Mouse (Mus musculus): ENCODE measurements at regions not wholly inside any gene's neighbourhood (a gene's known extent, or its start where the extent isn't known, plus 50 kb on each side); places are given as distances from the start of the nearest gene placed in this dataset.

DNA sequence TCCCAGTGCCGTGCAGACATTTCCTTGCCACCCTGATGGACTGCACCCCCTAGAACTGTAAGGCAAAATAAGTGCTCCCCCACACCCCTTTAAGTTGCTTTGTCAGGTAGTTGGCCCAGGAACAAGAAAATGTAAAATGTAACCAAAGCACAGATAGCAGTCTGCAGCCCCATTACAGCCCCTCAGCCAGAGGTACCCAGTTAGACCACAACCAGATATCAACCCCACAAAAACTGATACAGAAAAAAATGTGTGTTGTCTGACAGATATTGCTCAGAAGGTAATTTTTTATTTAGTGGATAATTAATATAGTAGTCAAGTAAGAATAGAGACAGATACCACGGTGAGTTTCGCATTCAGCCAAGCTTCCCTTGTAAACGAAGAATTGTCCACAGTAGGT, 133.5 kb upstream of the Sesn3 start:
- WGBS, result 92% methylated on average over 4 of the region's 4 CpGs
- Histone ChIP-seq H3K4me3 (replicated peaks; ENCODE audit: extremely low read depth, low read depth, low read length) (no peak overlapping the region), H3K4me1 (ENCODE audit: control insufficient read depth, insufficient read depth, low read length) (no peaks in the 10 kb centered on the region)
- TF ChIP-seq CTCF (IDR thresholded peaks at IDR 0.05; ENCODE audit: insufficient read depth, low read length) (no peak), POLR2A (IDR thresholded peaks at IDR 0.05; ENCODE audit: borderline replicate concordance, extremely low read depth, low read depth, low read length) (no peak)
- no peak for DNase-seq

DNA sequence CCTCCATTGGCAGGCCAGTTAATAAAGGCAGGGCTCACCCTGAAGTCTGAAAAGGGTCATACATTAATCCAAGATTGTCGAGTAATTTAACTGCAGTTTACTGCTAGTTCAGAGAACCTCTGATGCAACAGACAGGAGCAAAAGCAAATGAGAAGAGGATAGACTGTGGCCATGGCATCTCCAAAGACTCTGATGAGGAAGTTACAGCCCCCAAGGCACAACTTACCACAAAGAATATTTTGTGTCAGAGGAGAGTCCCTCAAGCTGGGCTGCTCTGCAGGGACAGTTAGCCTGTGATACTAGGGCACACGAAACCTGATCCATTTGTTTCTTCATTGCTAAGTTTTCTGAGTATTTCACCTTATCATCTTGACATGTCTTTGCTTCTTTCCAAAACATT, 130.9 kb upstream of the Sesn3 start:
- TF ChIP-seq POLR2A (IDR thresholded peaks at IDR 0.05; ENCODE audit: borderline replicate concordance, extremely low read depth, low read depth, low read length) (no peak), CTCF (IDR thresholded peaks at IDR 0.05; ENCODE audit: insufficient read depth, low read length) (no peak)
- Histone ChIP-seq H3K4me1 (ENCODE audit: control insufficient read depth, insufficient read depth, low read length) (no peaks in the 10 kb centered on the region), H3K4me3 (replicated peaks; ENCODE audit: extremely low read depth, low read depth, low read length) (no peak overlapping the region)
- WGBS, result 53% methylated on average over 2 of the region's 2 CpGs
- DNase-seq, result no peak

DNA sequence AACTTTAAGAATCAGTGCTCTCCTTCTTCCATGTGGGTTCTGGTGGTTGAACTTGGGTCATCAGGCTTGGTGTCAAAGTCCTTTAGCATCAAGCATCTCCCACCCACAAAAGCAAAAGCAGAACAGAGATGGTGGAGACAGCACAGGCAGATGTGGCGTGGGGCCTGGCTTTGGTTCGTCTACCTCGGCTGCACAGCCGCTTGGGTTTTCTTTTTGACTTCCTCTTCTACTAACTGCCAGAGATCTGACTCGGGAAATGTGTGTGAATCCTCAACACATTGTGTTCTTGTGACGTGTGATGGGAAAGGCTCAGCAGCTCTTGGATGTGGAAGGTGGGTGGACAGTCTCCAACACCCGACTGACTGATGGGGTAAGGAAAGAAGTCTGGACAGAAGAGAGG, 127.8 kb upstream of the Sesn3 start:
- TF ChIP-seq POLR2A (IDR thresholded peaks at IDR 0.05; ENCODE audit: borderline replicate concordance, extremely low read depth, low read depth, low read length), result no peak
- Histone ChIP-seq H3K4me3 (replicated peaks; ENCODE audit: extremely low read depth, low read depth, low read length) (no peak overlapping the region), H3K4me1 (ENCODE audit: control insufficient read depth, insufficient read depth, low read length) (no peaks in the 10 kb centered on the region)
- 57% methylated on average over 7 of the region's 7 CpGs for WGBS
- DNase-seq, result no peak

DNA sequence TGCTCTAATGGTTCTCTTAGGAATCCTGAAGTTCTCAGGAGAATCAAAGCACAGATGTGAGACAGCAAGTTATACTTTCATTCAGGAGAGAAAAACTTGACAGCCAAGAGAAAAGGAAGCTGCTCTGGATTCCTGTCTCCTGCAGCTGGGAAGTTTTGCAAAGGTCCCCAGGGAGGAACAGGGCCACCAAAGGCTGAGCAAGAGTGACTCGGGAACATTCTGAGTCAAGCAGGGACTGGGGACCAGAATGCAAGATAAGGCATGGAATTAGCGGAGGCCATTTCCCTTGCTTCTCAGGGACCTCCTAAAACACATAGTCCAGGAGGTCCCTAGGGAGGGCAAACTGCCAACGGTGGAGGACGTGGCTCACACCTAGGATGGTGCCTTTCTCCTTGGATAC, 127.1 kb upstream of the Sesn3 start:
- TF ChIP-seq CTCF (IDR thresholded peaks at IDR 0.05; ENCODE audit: insufficient read depth, low read length) (no peak), POLR2A (IDR thresholded peaks at IDR 0.05; ENCODE audit: borderline replicate concordance, extremely low read depth, low read depth, low read length) (no peak)
- no peak overlapping the region for H3K4me3 ChIP-seq (replicated peaks; ENCODE audit: extremely low read depth, low read depth, low read length)
- DNase-seq, result no peak
- WGBS, result 59% methylated on average over 4 of the region's 4 CpGs
- no peaks in the 10 kb centered on the region for H3K4me1 ChIP-seq (ENCODE audit: control insufficient read depth, insufficient read depth, low read length)

DNA sequence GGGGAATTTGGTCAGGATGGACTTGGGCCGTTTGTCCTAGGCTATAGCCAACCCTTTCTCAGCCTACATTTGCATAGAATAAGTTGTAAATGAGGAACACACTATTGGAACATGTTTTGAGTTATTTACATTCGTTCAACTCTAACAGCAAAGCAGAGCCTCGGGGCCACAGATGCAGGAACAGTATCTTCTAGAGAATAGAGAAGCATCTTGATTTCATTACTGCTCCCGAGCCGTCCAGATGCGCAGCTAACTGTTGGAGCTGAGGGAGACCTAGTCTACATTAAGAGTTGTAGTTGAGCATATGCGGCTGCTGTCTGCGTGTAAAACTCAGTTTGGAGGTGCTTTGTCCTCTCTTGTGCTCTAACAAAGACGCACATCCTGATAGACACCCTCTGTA, 124.6 kb upstream of the Sesn3 start:
- DNase-seq, result no peak
- Histone ChIP-seq H3K4me1 (ENCODE audit: control insufficient read depth, insufficient read depth, low read length) (no peaks in the 10 kb centered on the region), H3K4me3 (replicated peaks; ENCODE audit: extremely low read depth, low read depth, low read length) (no peak overlapping the region)
- TF ChIP-seq CTCF (IDR thresholded peaks at IDR 0.05; ENCODE audit: insufficient read depth, low read length) (no peak), POLR2A (IDR thresholded peaks at IDR 0.05; ENCODE audit: borderline replicate concordance, extremely low read depth, low read depth, low read length) (no peak)
- 88% methylated on average over 9 of the region's 9 CpGs for WGBS

DNA sequence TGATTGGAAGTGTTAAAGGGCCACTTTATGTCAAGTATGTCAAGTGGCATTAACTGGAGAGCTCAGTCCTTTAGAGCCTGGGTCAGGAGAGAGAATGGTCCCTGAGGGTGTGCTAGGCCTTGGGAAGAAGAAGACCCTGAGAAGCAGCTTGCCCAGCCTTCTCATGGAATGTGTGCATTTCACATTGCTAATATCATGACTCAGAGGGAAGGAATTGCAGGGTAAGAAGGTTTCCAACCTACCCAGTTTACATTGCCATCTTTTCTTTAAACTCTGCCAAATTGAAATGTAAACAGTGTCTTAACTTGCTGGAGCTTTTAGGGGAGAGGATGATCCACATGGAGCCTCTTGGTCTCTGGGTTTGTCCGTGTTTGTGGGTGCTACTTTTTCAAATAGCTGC, 117.9 kb upstream of the Sesn3 start:
- 48% methylated on average over 1 of the region's 1 CpGs for WGBS
- Histone ChIP-seq H3K4me3 (replicated peaks; ENCODE audit: extremely low read depth, low read depth, low read length) (no peak overlapping the region), H3K4me1 (ENCODE audit: control insufficient read depth, insufficient read depth, low read length) (no peaks in the 10 kb centered on the region)
- TF ChIP-seq CTCF (IDR thresholded peaks at IDR 0.05; ENCODE audit: insufficient read depth, low read length) (no peak), POLR2A (IDR thresholded peaks at IDR 0.05; ENCODE audit: borderline replicate concordance, extremely low read depth, low read depth, low read length) (no peak)
- no peak for DNase-seq

DNA sequence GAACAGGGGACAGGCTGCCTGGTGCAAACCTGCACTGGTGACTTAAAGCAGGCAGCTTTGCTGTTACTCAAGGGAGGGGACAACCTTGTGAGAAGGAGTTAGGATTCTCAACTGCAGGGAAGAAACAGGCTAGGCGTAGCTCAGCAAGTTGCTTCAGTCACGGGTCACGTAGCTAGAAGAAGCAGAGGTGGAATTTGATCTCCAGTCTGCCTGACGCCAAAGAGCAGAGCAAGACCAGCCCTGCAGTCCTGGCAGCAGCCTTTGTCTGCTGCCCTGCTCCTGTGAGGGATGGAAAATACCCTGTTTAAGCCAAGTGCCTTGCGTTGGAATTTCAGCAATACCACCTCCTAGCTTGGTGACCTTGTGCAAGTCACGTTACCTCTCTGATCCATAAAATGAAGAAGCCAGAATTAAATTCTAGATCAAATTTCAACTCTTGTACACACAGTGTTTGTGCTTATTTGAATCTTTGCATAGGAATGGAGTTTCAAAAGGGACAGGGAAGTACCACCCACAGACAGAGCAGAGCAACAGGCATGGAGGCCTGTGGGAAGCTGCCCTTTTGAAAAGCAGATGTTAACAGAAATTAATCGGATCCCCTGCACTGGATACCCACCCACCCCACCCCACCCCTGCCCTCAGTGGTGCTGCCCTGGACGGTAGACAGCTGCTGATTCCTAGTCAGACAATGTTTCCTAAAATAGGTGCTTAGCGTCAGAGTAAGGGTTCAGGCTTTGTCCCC, 116.6 kb upstream of the Sesn3 start:
- Histone ChIP-seq H3K4me1 (ENCODE audit: control insufficient read depth, insufficient read depth, low read length) (no peaks in the 10 kb centered on the region), H3K4me3 (replicated peaks; ENCODE audit: extremely low read depth, low read depth, low read length) (no peak overlapping the region)
- WGBS, result 55% methylated on average over 9 of the region's 9 CpGs
- no peak for DNase-seq
- no peak for TF ChIP-seq POLR2A (IDR thresholded peaks at IDR 0.05; ENCODE audit: borderline replicate concordance, extremely low read depth, low read depth, low read length)
- no peak for TF ChIP-seq CTCF (IDR thresholded peaks at IDR 0.05; ENCODE audit: insufficient read depth, low read length)

DNA sequence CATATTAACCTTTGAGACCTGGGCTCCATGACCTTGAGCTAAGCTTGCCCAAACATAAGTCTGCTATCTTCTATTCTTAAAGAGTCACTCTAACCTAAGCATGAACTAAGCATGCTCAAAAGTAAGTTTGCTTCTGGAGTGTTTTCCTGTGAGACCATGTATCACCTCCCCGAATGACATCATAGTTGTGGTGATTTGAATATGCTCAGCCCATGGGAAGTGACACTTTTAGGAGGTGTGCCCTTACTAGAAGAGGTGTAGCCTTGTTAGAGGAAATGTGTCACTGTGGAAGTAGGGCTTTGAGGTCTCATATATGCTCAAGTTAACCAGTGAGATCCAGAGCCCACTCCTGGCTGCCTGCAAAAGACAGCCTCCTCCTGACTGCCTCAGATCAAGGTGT, 114.7 kb upstream of the Sesn3 start:
- TF ChIP-seq CTCF (IDR thresholded peaks at IDR 0.05; ENCODE audit: insufficient read depth, low read length), result no peak
- no peak for TF ChIP-seq POLR2A (IDR thresholded peaks at IDR 0.05; ENCODE audit: borderline replicate concordance, extremely low read depth, low read depth, low read length)
- 98% methylated on average over 1 of the region's 1 CpGs for WGBS
- DNase-seq, result no peak
- Histone ChIP-seq H3K4me3 (replicated peaks; ENCODE audit: extremely low read depth, low read depth, low read length) (no peak overlapping the region), H3K4me1 (ENCODE audit: control insufficient read depth, insufficient read depth, low read length) (no peaks in the 10 kb centered on the region)

DNA sequence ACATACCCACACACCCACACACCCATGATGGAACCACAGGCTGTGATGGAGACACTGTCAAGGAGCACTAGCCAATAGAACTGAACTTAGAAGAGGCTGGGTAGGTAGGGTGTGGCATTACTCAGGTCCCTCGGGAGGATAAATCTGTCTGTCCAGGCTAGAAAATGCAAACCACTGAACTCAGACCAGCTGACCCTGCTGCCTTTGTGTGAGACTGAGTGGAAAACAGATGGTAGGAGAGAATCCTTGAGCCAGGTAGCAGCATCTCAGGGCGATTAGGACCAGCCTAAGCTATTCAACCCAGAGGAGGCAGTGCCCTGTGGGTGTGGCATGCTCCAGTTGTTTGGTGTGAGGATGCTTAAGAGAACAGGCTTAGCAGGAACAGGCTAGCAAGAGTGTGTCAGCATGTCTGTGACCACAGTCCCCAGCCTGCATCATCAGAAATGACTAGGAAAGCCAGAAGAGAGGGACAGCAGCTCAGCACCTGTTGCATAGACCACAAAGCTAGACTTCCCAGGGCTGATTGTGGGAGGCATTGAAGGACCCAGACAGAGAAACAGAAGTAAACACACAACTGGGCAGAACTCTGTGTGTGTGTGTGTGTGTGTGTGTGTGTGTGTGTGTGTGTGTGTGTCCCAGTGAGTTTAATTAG, 103.2 kb upstream of the Sesn3 start:
- 52% methylated on average over 2 of the region's 2 CpGs for WGBS
- Histone ChIP-seq H3K4me3 (replicated peaks; ENCODE audit: extremely low read depth, low read depth, low read length) (no peak overlapping the region), H3K4me1 (ENCODE audit: control insufficient read depth, insufficient read depth, low read length) (no peaks in the 10 kb centered on the region; the same call in 1 of the 2 replicates)
- no peak for DNase-seq
- no peak for TF ChIP-seq POLR2A (IDR thresholded peaks at IDR 0.05; ENCODE audit: borderline replicate concordance, extremely low read depth, low read depth, low read length)
- TF ChIP-seq CTCF (IDR thresholded peaks at IDR 0.05; ENCODE audit: insufficient read depth, low read length), result no peak
